Mouse (Mus musculus) C2C12 (cell line): Measurements from ENCODE around the gene RPS10-NUDT3.

Experiments used
- CEBPB ChIP-seq: IDR thresholded peaks from one replicate; pipeline ENCODE4 v1.6.1; 2011; ENCODE audit warnings: low read depth, mild to moderate bottlenecking, control low read depth, moderate library complexity
- CTCF ChIP-seq: IDR thresholded peaks from one replicate; pipeline ENCODE4 v1.5.1; 2011; ENCODE audit not compliant: control insufficient read depth, insufficient read depth, insufficient read length
- FOSL1 ChIP-seq: IDR thresholded peaks from one replicate; pipeline ENCODE4 v1.8.0; 2011; ENCODE audit warnings: mild to moderate bottlenecking, low read length; ENCODE audit not compliant: poor library complexity, insufficient read depth, severe bottlenecking
- MAX ChIP-seq: IDR thresholded peaks from one replicate; pipeline ENCODE4 v1.6.1; 2011; ENCODE audit warnings: mild to moderate bottlenecking, control low read depth
- MYOG ChIP-seq: IDR thresholded peaks from one replicate; pipeline ENCODE4 v1.6.1; 2011; ENCODE audit not compliant: control insufficient read depth, insufficient read length; ENCODE audit errors: extremely low read depth
- USF1 ChIP-seq: IDR thresholded peaks from one replicate; pipeline ENCODE4 v1.6.1; 2011; ENCODE audit warnings: low read depth, mild to moderate bottlenecking, control low read depth, moderate library complexity

GRCm38 (mm10) chr17:27549234-27549633 is 85.8 kb downstream of the RPS10-NUDT3 start:
- TF ChIP-seq CTCF, result no peak
- no peak for TF ChIP-seq CEBPB
- no peak for TF ChIP-seq MAX
- TF ChIP-seq USF1, result no peak
- no peak for TF ChIP-seq FOSL1
- no peak for TF ChIP-seq MYOG
